Mouse (Mus musculus) heart, adult 18-20 months (tissue): Measurements from ENCODE around the gene Pcdh19. TPM values are rescaled to one million over a fixed set of nuclear protein-coding genes. Genes with fewer than 3 reads are reported as not detected.

Experiments used
- DNase-seq, 2 experiments: peaks; one replicate each; pipeline ENCODE4 v3.0.0; 2021 to 2022; ENCODE audit warnings: mixed read lengths in 1 of 2
- total RNA-seq, 2 experiments: library from RNA; stranded (reverse); gene quantifications; 2 replicates each; pipeline ENCODE4 v1.2.3; 2021

The Pcdh19 gene
- total RNA-seq, 2 experiments from 2014 or later: 9.9 to 10.4 TPM

- peak in 1 of 2 experiments; percentile 1 for DNase-seq
Observed at GRCm38 (mm10) chrX:133657308-133658302, 31.2 kb downstream of the Pcdh19 start.

- peak in 1 of 2 experiments; percentile 0 for DNase-seq
Observed at GRCm38 (mm10) chrX:133655876-133656538, 32.8 kb downstream of the Pcdh19 start.

- DNase-seq: no peak
Observed at GRCm38 (mm10) chrX:133655196-133655595, 33.6 kb downstream of the Pcdh19 start.

- no peak for DNase-seq
Observed at GRCm38 (mm10) chrX:133653071-133653470, 35.7 kb downstream of the Pcdh19 start.

- no peak for DNase-seq
Observed at GRCm38 (mm10) chrX:133650379-133650778, 38.4 kb downstream of the Pcdh19 start.

- DNase-seq: no peak
Observed at GRCm38 (mm10) chrX:133647809-133648208, 41.0 kb downstream of the Pcdh19 start.

GRCm38 (mm10) chrX:133639445-133639844, 49.3 kb downstream of the Pcdh19 start:
- DNase-seq: no peak

GRCm38 (mm10) chrX:133629538-133629937, 59.2 kb downstream of the Pcdh19 start:
- peak; percentile 49 to 71 for DNase-seq

- no peak for DNase-seq
Observed at GRCm38 (mm10) chrX:133618222-133618621, 70.6 kb downstream of the Pcdh19 start.

- DNase-seq: no peak
Observed at GRCm38 (mm10) chrX:133605828-133606227, 83.0 kb downstream of the Pcdh19 start.

GRCm38 (mm10) chrX:133604272-133604671, 84.5 kb downstream of the Pcdh19 start:
- DNase-seq: peak; percentile 37 to 71

- DNase-seq: no peak
Observed at GRCm38 (mm10) chrX:133602068-133602467, 86.7 kb downstream of the Pcdh19 start.

GRCm38 (mm10) chrX:133601658-133602057, 87.1 kb downstream of the Pcdh19 start:
- DNase-seq: no peak

- DNase-seq: no peak
Observed at GRCm38 (mm10) chrX:133601195-133601594, 87.6 kb downstream of the Pcdh19 start.

- no peak for DNase-seq
Observed at GRCm38 (mm10) chrX:133575601-133576382, 113.0 kb downstream of the Pcdh19 start.

GRCm38 (mm10) chrX:133565355-133565754, 123.4 kb downstream of the Pcdh19 start:
- no peak for DNase-seq

Other genes with a start within 250 kb of the Pcdh19 start
- not detected for gene Tnmd, start 162.0 kb upstream of the Pcdh19 start, total RNA-seq
- gene Tspan6, start 209.4 kb upstream of the Pcdh19 start, total RNA-seq: 1 to 10 TPM; 8.6 to 8.9 TPM
- gene Srpx2, start 219.4 kb upstream of the Pcdh19 start, total RNA-seq: 1 to 10 TPM; 3.1 to 4.3 TPM